Mouse (Mus musculus): ENCODE data around the gene Inpp5k.
A peak's percentile ranks its signal among the peaks of the same experiment; 100 is the strongest.

Gene Inpp5k

DNA sequence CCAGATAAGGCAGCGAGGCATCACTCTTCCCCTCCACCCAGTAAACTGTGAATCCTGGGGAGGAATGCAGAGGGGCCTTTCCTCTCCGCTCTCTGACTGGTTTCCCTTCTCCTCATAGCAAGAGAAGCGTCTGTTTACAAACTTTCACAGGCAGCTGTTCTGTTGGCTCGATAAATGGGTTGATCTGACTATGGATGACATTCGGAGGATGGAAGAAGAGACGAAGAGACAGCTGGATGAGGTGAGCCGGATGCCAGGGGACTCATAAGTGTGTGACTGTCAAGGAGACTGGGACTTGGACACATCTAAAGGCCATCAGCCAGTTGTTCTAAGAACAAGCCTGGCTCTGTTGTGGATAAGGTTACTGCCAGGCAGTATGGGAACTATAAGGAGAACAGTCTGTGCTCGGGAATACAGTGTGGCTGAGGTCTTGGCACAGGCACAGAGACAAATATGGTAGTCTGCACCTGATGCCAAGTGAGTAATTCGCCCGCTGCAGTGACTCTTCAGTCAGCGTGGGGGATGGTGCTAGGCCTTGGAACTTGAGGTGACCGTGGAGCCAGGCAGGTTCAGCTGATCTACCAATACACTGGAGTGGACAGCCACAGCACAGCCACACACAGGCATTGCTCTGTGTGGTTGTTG is 10.5 kb upstream of the Inpp5k start:
- peak; percentile 74 for DNase-seq (ENCODE audit: low spot score)

DNA sequence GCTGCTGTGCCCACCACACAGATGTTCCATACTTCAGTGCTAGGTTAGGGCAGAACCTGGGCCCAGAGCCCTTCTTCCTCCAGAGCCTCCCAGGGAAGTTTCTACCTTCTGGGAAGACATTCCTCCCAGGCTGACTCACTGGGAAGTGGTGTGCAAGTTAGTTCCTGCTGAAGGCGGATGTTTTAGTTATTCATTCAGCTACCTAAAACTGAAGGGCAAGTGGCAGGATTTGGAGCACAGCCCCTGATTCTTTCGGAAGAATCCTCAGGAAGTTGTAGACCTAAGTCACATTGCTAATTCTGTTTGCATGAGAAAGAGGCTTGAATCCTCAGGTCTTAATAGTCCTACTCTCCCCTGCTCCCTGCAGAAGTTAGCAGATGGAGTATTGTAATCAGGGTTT is 9.4 kb upstream of the Inpp5k start:
- no peak for DNase-seq (ENCODE audit: low spot score)

DNA sequence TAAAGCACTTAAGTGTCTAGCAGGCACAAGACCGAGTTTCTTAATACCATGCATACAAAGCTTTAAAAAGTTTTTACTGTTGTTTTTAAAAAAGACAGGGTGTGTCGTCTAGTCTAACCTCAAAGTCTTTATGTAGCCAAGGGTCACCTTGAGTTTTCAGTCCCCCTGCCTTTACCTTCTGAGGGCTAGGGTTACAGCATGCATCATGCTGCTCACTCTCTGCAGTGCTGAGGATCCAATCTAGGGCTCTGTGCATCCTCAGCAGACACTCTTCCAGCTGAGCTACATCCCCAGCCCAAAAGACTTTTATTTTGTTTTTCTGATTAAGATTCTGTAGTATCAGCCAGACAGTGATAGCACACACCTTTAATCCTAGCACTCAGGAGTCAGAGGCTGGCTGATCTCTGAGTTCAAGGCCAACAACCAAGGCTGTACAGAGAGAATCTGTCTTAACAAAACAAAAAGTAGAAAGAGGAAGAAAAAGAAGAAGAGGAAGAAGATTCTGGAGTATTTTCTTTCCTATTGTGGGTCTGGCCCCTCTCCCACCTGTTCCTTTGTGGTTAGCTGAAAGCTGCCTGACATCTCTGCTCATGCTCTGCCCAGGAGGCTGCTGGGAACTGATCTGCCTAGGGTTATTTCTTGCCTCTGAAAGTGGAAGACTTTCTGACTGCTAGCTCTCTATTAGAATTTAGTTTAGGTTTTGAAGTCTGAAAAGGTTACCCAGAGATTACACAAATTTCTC is 8.0 kb upstream of the Inpp5k start:
- DNase-seq (ENCODE audit: low spot score), result no peak

DNA sequence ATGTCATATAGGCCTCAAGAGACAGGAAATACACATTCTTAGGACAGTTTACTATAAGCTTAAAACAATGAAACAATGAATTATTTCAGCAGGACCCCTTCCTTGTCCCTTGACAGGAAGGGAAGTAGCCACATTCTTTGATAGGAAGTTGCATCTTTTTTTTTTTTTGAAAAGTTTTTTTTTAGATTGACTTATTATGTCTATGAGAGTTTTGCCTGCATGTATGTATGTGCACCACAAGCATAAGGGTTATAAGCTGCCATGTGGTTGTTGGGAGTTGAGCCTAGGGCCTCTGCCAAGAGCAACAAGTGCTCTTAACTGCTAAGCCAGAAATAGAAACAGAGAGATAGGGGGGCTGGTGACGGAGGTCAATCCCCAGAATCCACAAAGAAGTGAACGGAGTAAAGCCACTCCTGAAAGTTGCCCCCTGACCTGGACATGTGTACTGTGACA is 6.7 kb upstream of the Inpp5k start:
- DNase-seq (ENCODE audit: low spot score), result peak; percentile 58

DNA sequence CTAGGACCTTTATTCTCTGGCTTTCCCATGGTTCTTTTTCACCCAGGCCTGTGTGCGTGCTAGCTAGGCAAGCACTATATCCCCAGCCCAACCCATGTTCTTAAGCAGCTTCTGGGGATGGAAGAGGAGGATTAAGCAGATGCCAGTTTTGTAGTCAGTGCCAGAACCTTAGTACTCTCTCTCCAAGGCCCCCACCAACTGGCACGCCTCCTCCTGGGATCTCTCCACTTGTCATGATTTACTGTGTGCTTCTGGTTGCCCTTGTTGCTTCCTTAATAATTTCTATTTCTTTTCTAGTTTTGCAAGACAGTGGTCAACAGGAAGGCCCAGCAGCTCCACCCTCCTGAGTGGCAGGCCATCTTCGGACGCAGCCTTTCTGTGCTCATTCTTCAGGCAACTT is 5.0 kb upstream of the Inpp5k start:
- DNase-seq (ENCODE audit: low spot score), result no peak

DNA sequence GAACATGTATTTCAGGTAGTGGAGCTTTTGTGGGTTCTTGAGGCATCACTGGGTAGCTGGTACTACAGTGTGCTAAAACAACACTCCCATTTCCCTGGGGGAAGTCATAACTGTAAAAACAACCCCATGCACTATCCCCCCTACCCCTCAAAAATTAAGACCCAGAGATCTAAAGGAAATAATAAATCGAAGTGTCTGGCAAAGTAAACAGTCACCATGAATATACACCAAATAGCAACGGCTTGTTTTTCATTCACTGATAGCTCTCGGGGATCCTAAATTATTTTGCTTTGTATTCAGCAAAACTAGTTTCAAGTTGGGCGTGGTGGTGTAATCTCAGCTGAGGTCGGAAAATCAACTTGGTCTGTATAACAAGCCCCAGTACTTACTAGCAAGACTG is 690 bp upstream of the Inpp5k start:
- DNase-seq (ENCODE audit: low spot score), result no peak

DNA sequence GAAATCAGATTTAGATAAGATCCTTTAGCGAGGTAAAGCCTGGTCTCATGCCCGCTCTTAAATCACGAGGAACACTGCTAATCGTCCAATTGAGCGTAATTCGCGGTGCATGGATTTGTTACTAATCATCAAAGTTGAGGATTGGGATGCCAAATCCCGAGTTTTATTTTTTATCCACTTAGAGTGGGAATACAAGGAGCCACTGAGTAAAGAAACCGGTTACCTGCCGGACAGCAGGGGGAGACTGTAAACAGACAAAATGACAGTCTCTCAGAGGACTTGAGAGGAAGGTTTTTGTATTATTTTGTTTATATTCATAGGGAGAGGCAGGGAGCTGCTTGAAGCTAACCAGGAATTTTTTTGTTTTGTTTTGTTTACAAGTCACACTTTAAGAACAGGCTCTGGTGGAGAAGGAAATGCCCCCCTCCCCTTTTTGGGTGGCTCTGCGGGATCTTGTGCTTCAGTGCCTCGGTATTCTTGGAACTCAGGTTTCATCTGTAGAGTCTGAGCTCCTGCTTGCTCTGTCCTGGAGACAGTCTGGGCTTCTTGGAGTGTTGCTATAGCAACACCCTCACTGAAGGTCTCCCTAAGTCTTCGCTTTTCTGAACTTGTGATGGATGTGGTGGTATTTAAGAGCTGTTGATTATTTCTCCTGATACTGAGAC is 905 bp downstream of the Inpp5k start:
- peak; percentile 62 for DNase-seq (ENCODE audit: low spot score)

DNA sequence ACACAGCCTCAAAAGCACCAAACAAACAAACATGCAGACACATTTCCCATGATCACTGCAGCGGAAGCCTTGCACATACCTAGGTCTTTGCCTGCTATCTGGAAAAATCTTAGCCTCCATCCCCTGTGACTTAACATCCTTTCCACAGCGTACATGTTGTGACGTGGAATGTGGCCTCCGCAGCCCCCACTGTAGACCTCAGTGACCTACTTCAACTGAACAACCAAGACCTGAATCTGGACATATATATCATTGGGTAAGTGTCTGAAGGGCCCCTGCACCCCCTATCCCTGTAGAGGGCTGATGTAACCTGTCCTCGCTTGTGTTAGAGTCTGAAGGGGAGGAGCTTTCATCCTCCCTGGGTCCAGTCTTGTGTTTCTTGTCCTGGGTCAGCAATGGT is 2.1 kb downstream of the Inpp5k start:
- no peak for DNase-seq (ENCODE audit: low spot score)

DNA sequence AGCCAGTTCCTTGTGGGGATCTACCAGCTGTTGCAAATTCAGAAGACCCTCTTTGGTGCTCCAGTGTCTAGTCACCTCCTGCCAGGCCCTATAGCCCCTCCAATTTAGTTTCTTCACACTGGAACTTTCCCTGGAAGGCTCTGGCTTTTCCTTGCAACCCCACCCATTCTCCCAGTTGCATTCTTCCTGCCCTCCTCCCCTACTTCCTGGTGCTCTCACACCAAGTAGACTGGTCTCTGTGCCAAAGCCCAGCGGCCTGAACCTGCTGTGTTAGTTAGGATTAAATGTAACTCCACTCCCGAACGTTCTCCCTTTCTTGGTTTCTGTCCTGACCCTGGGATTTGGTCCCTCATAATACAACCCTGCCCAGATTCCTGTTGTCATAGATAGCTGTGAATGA is 4.0 kb downstream of the Inpp5k start:
- DNase-seq (ENCODE audit: low spot score), result no peak

DNA sequence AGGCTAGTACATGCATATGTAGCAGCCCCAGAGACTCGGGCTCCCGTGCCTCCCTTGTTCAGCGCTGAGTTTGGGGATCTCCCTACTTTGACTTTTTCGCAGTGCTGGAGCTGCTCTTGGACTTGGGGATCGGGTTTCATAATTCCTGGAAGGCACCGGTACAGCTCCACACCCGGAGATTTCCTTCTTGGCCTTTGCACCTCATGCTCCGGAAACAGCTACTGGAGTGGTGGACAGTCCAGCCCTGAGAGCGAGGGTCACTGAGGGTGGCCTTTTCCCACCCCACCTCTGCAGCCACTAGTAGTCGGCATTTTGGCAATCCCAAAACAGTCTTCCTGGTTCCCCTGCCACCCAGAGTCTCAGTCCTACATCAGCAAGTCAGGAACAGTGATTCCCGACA is 4.5 kb downstream of the Inpp5k start:
- peak; percentile 53 for DNase-seq (ENCODE audit: low spot score)

DNA sequence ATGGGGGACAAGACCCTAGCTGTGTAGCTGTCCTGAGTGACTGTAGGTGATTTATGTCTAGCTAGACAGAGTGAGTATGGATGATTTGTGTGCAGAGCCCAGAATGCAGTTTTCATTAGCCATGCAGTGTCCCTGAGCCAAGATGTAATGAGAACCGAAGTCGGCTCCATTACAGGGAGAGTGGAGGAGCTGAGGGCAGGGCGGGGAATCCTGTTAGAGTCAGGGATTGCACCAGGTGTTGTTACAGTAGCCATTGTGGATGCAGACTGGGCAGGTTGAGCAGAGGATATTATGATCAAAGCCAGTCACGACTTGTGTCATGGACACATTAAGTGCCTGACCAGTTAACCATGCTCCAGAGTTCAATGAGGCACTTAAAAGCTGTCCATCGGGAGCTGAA is 12.5 kb downstream of the Inpp5k start:
- no peak for DNase-seq (ENCODE audit: low spot score)

DNA sequence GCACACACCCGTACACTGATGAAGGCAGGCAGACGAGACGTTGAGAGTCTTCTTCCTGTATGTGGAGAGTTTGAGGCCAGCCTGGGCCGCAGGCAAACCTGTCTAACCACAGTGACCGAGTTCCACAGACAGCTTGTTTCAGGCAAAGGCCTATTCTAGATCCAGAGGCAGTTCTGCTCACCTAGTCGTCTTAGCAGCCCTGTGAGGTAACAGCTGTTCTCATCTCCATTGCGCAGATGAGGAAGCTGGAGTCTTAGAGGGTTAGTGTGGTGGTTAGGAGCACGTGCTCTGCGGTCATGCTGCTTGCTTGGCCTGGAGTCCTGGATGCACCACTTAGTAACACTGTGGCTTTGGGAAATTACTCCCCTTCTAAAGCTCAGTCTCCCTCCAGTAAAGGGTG is 13.9 kb downstream of the Inpp5k start:
- DNase-seq (ENCODE audit: low spot score), result no peak

DNA sequence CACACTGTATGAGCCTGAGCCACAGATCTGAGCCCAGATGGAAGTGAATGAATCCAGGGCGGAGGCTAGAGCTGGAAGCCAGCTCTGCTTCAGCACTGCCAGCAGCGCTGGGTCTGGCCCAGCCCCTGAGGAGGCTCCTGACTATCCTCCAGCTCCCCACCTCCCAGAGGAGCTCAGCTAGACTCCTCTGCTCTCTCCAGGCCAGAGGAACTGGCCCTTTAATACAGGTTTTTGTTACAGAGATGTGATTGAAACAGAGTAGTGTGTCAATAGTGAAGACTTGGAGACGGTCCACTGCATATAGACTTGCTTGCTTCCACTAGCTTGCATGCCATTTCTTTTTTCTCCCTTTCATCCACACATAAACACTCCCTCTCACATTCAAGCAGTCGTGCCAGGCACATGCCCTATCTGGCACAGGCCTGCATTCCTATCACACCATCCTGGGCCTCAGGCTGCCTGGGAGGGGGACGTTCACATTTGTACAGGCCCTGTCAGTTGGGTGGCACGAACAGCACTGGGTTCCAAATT is 17.0 kb downstream of the Inpp5k start:
- peak; percentile 89 for DNase-seq (ENCODE audit: low spot score)

DNA sequence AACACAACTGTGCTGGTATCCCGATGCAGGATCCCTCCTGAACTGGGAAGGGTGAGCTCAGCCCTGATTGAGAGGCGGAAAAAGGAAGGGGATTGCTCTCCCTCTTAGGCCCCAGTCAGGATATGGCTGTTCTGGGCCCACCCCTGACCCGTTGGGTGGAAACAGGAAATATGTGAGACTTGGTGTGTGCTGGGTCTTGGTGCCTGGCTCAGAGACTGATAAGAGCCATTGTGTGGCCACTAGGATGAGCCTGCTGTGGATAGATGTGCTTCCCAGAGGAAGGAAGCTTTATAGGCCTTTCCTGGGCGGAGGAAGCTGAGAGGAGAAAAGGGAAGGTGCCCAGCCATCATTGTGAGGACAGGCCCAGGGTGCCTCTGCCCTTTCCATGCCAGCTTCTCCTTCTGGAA is 18.4 kb downstream of the Inpp5k start:
- no peak for DNase-seq (ENCODE audit: low spot score)

DNA sequence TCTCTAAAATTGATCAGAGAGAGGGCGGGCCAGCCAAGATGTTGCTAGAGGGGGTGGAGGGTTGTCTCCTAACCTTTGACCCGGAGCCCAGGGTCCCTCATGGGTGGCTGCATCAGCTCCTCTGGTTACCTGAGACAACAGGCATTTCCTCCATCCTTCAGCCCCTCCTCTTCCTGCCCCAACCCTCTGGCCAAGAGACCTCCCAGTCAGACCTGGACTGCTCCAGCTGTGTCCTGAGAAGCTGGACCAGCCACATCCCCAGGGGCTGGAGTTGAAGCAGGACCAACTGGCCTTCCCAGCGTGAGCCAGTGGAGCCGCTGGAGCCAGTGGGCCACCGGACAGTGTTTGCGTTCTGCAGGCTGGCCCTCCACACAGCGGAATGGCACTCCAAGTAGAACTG is 19.5 kb downstream of the Inpp5k start, which contains the start of gene Myo1c:
Myo1c (plus strand) TSS at position 194 of the 400 bp plus-strand sequence.
- peak; percentile 48 for DNase-seq (ENCODE audit: low spot score)

DNA sequence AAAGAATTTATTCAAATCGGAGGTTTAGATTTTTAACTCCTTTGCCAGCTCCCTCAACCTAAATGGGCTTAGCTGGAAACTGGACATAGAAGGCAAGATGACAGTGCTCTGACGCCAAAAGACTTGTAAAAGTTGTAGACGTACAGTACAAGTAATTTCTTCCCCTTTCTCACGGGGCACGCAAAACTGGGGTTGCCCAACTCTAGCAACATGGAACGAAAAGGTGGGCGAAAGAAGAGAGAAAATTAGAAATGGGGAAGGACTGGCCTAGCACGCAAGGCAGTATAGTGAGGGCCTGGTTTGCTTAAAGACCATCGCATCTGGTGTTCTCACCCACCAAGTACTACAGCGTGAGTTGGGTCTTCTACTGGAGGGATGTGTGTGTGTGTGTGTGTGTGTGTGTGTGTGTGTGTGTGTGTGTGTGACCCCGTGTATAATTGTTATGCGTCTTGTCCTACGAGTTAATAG is 20.2 kb downstream of the Inpp5k start:
- no peak for DNase-seq (ENCODE audit: low spot score)

DNA sequence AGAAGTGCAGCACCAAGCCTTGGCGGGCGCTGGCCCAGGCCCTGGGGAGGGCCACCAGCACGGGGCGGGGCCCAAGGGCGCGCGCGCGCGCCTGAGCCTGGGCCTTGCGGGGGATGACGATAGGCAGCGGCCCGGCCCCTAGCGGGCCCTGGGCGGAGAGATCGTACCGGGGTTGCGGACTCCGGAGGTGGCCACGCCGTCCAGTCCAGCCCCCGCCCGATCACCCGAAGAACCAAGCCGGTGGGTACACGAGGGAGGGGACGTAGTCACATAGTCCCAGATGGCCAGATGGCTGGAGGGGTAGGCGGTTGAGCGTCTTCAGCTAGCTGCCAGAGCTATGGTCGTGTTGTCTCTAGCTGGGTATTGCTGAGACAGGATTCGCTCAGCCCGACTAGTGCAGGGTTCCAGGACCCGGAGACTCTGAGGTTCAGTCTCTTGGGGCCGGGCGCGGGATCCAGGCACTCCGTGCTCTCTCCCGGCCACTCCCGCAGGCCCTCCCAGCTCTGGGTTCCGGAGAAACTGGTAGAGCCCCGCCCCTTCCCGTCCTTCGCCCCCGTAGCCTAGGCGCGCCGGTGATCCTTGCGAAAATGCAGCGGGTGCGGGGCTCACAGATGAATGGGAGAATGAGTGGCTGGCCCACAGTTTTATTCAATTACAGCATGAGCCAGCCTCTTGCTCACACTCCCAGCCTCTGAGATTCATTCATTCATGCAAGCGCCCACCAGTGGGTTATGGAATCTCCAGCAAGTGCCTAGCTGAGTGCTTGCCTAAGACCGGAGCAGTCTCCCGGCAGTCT is 20.8 kb downstream of the Inpp5k start:
- peak; percentile 78 for DNase-seq (ENCODE audit: low spot score)

DNA sequence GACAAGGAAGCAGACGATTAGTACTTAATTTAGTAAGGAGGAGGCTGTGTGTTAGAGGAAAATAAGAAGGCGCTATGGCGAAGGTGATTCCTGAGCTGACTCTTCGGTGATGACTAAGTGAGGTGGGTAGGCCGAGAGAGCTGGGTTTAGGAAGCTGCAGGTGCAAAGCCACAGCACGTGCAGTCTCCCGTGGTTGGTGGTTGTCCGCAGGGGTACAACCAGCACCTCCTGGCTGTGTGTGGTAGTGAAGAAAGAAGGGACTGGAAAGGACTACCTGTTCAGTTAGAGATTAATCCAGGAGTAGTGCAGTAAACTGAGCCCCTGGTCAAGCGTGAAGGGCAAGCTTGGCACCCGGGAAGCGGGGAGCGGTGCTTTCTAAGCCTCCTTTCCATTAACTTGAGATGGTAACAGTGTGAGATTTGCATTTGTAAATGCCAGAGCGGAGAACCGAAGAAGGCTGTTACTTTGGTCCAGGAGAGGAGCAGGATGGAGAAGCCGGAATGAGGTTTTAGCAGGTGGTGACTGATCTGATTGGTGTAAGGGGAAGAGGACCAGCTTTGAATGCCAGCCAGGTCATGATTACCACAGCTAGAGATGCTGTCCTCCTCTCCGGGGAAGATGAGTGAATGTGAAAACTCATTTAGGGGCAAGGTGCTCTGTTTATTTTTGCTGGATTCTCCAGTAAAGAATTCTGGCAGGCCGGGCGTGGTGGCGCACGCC is 21.6 kb downstream of the Inpp5k start:
- no peak for DNase-seq (ENCODE audit: low spot score)

DNA sequence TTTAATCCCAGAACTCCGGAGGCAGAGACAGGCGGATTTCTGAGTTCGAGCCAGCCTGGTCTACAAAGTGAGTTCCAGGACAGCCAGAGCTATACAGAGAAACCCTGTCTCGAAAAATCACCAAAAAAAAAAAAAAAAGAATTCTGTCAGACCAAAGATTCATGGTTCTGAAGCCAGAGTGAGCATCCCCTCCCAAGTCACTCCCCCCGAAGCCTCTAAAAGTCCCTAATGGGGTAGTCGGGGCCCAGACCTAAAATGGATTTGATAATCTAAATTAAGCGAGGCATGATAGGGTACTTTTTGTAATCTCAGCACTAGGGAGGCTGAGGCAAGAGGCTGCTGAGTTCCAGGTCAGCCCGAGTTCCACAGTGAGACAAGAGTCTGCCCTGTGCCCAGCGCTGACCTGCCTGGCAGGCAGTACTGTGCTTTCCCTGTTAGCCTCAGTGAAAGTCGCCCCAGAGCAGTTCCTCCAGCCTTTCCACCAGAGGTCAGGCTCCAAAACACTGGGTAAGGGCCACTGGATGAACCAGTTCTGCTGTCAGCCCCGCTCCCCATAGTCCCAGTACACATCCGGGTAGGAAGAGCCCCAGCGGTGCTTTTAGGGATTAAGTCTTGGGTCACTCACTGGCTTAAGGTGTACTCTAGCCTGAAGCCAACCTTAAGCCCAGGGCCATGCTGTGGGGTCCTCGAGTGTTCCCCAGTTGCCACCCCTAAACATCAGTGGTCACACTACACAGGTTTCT is 22.3 kb downstream of the Inpp5k start:
- peak; percentile 81 for DNase-seq (ENCODE audit: low spot score)

DNA sequence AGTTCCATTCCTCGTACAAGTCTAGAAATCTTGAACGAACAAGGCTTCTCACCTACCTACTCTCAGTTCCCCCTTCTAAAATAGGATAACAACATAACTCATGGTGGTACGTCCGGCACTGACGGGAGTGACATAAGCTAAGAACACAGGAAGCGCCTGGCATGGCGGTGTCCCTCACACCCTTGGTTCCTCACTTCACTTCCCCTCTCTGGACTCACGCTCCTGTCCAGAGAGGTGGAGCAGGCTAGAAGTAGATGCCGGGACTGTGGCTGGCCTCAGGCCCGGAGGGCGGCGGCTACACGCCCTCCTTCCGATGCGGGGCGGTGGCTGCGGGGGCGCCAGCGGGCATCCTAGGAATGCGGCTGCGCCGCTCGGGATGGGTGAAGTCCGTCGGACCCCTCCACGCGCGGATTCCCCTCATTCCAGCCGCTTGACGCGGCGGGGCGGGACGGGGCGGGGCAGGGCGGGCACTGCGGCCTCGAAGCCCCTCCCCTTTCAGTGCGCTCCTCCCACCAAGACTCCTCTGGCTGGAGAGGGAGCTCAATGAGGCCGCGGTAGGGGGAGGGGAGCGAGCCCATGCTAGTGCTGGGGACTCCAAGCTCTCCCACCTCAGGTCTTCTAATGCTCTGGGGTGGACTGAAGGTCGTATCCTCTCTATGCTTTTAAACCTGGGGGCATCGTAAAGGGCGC is 23.1 kb downstream of the Inpp5k start:
- peak; percentile 70 for DNase-seq (ENCODE audit: low spot score)
